Mouse (Mus musculus): ENCODE measurements around the gene Foxk1.

DNA sequence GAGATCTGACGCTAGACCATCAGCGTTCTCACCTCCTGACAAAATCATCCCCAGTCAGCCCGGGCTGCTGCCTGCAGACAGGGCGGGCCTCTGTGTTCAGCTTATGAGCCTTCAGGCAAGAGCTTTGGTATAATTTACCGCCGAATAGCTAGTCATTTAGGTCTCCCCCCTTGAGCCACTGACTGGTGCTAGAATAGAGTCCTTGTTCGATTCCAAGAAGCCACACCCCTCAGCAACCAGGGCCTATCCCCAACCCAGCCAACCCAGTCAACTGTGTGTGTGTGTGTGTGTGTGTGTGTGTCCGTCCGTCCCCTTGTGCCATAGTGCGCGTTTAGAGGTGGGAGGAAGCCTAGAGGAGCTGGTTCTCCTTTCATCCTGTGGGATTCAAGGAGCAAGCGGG is 29.7 kb downstream of the Foxk1 start:
- TF ChIP-seq TAL1 (IDR thresholded peaks at IDR 0.05; ENCODE audit: low read length): no peak
- no peak for TF ChIP-seq GATA1 (IDR thresholded peaks at IDR 0.05; ENCODE audit: low read length)

Measured in erythroblast, embryonic 14.5 days (primary cell).